Mouse (Mus musculus) testis, adult 2 months (tissue): ENCODE data around the gene Dock2. TPM values are rescaled to one million over a fixed set of nuclear protein-coding genes. Genes with fewer than 3 reads are reported as not detected.
A peak's percentile ranks its signal among the peaks of the same experiment; 100 is the strongest.

Experiments used
- H3K27ac ChIP-seq: fragments of 200-500 bp; 2 replicates; pipeline ENCODE4 v1.5.1; 2012; ENCODE audit warnings: low read depth, low read length; ENCODE audit not compliant: control insufficient read depth, insufficient read depth
- H3K27me3 ChIP-seq: fragments of 200-500 bp; 2 replicates; pipeline ENCODE4 v1.6.1; 2012; ENCODE audit warnings: mild to moderate bottlenecking, low read length, moderate library complexity; ENCODE audit not compliant: control insufficient read depth, insufficient read depth
- H3K36me3 ChIP-seq: fragments of 200-500 bp; 2 replicates; pipeline ENCODE4 v1.6.1; 2012; ENCODE audit warnings: mild to moderate bottlenecking, low read length; ENCODE audit not compliant: control insufficient read depth, insufficient read depth
- H3K4me1 ChIP-seq: fragments of 200-500 bp; 2 replicates; pipeline ENCODE4 v1.6.1; 2012; ENCODE audit warnings: low read length; ENCODE audit not compliant: control insufficient read depth, insufficient read depth
- H3K4me3 ChIP-seq: fragments of 200-500 bp; 2 replicates; pipeline ENCODE4 v1.5.1; 2012; ENCODE audit warnings: low read depth, mild to moderate bottlenecking, low read length, moderate library complexity, mixed read lengths; ENCODE audit not compliant: control insufficient read depth
- CTCF ChIP-seq: fragments of 200-500 bp; IDR thresholded peaks from 2 replicates; pipeline ENCODE4 v1.5.1; 2012; ENCODE audit warnings: low read depth, mild to moderate bottlenecking, inconsistent platforms, low read length, moderate library complexity; ENCODE audit not compliant: control insufficient read depth, insufficient read depth, insufficient replicate concordance
- POLR2A ChIP-seq: fragments of 200-500 bp; IDR thresholded peaks from 2 replicates; pipeline ENCODE4 v1.6.1; 2012; ENCODE audit warnings: low read depth, mild to moderate bottlenecking, inconsistent platforms, low read length, moderate library complexity; ENCODE audit not compliant: control insufficient read depth
- polyA plus RNA-seq: library from polyadenylated mRNA; depleted of rRNA; stranded (reverse); fragments of >200 nt; gene quantifications from 2 replicates; pipeline ENCODE4 v1.2.3, GENCODE M21; 2012

Gene Dock2
- polyA plus RNA-seq, 1 experiment, result 1.7 TPM

DNA sequence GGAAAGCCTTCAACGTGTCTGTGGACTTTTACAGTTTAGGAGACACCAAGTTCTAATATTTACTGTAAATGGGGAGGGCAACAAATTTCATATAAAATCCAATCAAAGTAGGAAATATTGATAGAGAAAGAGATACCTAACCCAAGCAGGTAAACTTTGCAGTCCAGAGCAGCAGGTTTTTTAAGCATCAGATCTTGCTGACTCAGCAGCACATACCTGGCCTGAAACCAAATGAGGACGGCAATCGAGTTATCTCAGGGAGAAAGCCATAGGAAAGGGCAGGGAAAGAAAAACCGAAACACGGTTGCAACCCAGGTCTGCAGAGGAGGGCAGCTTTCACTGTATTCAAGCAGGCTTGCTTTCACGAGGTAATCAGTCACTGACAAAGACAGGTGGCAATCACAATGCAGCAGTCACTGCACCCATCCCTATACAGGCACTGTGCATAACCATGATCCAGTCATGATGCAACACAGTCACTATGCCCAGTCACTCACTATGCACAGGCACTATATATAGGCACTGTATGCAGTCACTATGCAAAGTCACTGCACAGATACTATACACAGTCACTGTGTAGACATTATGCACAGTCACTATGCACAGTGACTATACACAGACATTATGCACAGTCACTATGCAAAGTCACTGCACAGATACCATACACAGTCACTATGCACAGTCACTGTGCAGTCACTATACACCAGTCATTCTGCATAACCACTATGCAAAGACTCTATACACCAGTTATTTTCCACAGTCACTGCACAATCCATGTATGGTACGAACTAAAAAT is 258.4 kb downstream of the Dock2 start:
- H3K4me3 ChIP-seq, result no peak overlapping the region
- H3K27me3 ChIP-seq, result no peaks in the 10 kb centered on the region
- H3K4me1 ChIP-seq, result no peaks in the 10 kb centered on the region
- H3K27ac ChIP-seq, result no peak overlapping the region
- TF ChIP-seq POLR2A, result no peak
- TF ChIP-seq CTCF, result no peak
- H3K36me3 ChIP-seq, result no peaks in the 10 kb centered on the region

DNA sequence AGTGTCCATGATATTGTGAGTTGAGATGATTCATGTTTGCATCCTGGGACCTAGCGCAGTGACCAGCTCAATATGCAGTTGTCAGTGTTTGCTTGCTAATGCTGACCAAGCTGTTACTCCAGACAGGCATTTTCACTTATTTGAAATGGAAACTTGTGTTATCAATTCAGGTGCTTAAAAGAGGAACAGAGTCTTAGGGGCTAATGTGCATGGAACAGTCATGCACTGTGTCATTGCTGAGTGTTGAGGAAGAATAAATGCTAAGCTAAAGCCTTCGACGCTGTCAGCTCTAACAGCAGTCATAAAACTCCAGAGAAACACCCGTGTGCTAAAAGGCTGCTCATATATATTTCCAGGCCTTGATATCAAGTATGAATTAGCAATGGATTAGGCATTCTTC is 259.1 kb downstream of the Dock2 start:
- Histone ChIP-seq H3K27ac (no peak overlapping the region), H3K4me3 (no peak overlapping the region), H3K4me1 (no peaks in the 10 kb centered on the region), H3K27me3 (no peaks in the 10 kb centered on the region), H3K36me3 (no peaks in the 10 kb centered on the region)
- TF ChIP-seq POLR2A, result no peak

GRCm38 (mm10) chr11:34518566-34518965 is 265.1 kb downstream of the Dock2 start:
- H3K27me3 ChIP-seq, result no peaks in the 10 kb centered on the region
- no peak overlapping the region for H3K4me3 ChIP-seq
- TF ChIP-seq POLR2A (no peak), CTCF (no peak)
- no peak overlapping the region for H3K27ac ChIP-seq
- H3K36me3 ChIP-seq, result no peaks in the 10 kb centered on the region
- H3K4me1 ChIP-seq, result no peaks in the 10 kb centered on the region

- H3K4me3 ChIP-seq, result no peak overlapping the region
Measured at GRCm38 (mm10) chr11:34516971-34517370, 266.7 kb downstream of the Dock2 start.

DNA sequence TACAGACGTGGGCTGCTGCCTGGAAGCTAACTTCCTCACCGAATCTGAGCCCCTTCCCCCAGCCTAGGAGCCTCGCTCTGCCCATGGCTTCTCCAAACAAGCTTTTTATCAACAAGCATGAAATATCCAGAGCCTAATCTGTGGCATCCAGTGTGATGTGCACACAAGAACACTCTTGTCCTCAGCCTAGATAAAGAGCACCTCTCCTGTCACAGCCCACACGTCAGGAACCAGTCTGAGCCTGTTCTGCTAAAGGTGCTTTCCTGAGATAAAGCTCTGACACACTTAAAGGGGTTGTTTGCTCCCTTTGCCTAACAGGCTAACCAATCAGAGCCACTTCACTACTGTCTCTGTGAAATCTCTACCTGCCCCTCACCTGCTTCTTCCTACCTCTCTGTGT is 268.4 kb downstream of the Dock2 start:
- no peak overlapping the region for H3K27ac ChIP-seq
- H3K27me3 ChIP-seq, result no peaks in the 10 kb centered on the region
- no peak for TF ChIP-seq CTCF
- TF ChIP-seq POLR2A, result no peak
- H3K4me3 ChIP-seq, result no peak overlapping the region
- H3K4me1 ChIP-seq, result no peaks in the 10 kb centered on the region
- no peaks in the 10 kb centered on the region for H3K36me3 ChIP-seq

More at GRCm38 (mm10) chr11:34516971-34517370, 266.7 kb downstream of the Dock2 start:
- TF ChIP-seq CTCF (no peak), POLR2A (no peak)
- Histone ChIP-seq H3K27me3 (no peaks in the 10 kb centered on the region), H3K27ac (no peak overlapping the region), H3K4me1 (no peaks in the 10 kb centered on the region), H3K36me3 (no peaks in the 10 kb centered on the region)

DNA sequence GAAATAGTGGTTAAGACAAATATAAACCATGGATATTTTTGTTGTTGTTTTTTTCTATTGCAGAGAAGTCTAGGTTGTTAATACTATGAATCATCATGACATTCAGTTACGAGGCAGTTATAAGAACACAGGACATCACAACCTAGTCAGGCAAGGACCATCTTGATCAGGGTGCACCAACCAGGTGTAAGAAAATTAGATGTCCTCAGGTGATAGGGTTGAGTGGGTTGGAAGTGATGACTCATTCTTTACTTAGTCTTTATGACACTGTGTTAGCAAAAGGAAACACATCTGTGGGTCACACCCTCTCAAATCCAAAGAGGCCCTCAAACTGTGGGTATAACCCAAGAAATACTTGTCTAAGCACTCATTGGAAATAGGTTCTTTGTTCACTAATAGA is 277.3 kb downstream of the Dock2 start:
- Histone ChIP-seq H3K4me1 (no peaks in the 10 kb centered on the region), H3K27ac (no peak overlapping the region), H3K36me3 (no peaks in the 10 kb centered on the region), H3K27me3 (no peaks in the 10 kb centered on the region), H3K4me3 (peak overlapping the region; percentile 43; the same call in 1 of the 2 replicates)
- TF ChIP-seq POLR2A (no peak), CTCF (no peak)

- Histone ChIP-seq H3K27ac (no peak overlapping the region), H3K4me3 (no peak overlapping the region), H3K27me3 (no peaks in the 10 kb centered on the region), H3K4me1 (no peaks in the 10 kb centered on the region), H3K36me3 (no peaks in the 10 kb centered on the region)
- TF ChIP-seq CTCF, result no peak
- TF ChIP-seq POLR2A, result no peak
Measured at GRCm38 (mm10) chr11:34499663-34500062, 284.0 kb downstream of the Dock2 start.
